Comparison of ENCODE assay signal across 9 mouse cellular contexts in the genomic region with DNA sequence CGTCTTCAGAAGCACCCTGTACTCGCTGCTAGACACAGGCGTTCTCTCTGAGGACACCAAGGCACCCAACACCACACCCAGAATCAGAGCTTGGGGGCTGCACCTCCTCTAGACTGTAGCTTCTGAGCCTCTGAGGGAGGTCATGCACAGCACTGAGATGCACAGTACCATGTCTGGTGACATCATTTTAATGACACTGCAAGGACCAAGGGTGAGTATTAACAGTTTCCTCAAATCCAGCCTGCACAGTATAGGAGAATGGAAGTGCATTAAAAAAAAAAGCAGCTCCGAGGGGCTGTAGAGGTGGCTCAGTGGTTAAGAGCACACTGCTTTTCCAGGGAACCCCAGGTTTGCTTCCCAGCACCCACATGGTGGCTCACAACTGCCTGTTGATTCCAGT. TPM values are rescaled to one million over a fixed set of nuclear protein-coding genes. Genes with fewer than 3 reads are reported as not detected.
"Had no signal": no experiment of that assay in that cellular context is flagged by ENCODE, and none has a peak within 500 bp of the region (broad histone marks: within the 10 kb centered on the region; RNA-seq: fewer than 3 reads in every experiment).

No protein-coding gene starts in this region.

- H3K27ac ChIP-seq: kidney, embryonic 15.5 days; liver, embryonic 12.5 days had no signal

- H3K9ac ChIP-seq: kidney, embryonic 15.5 days; limb, embryonic 15.5 days; liver, embryonic 12.5 days; lung, embryonic 14.5 days had no signal

- H3K9me3 ChIP-seq: kidney, embryonic 15.5 days; limb, embryonic 15.5 days; liver, embryonic 12.5 days had no signal

- H3K27me3 ChIP-seq: kidney, embryonic 15.5 days; limb, embryonic 15.5 days; liver, embryonic 12.5 days had no signal

- H3K4me3 ChIP-seq: kidney, embryonic 15.5 days; limb, embryonic 15.5 days; liver, embryonic 12.5 days; myocyte had no signal

- H3K4me2 ChIP-seq: kidney, embryonic 15.5 days; limb, embryonic 15.5 days; liver, embryonic 12.5 days; lung, embryonic 14.5 days had no signal

- H3K36me3 ChIP-seq: liver, embryonic 12.5 days had no signal

- ATAC-seq: liver, embryonic 12.5 days had no signal

- H3K4me1 ChIP-seq: liver, embryonic 12.5 days had no signal

RNA-seq across cellular contexts. Expression of a gene that starts 35.2 kb away (rescaled TPM):
- polyA plus RNA-seq: limb, embryonic 11.5 days; small intestine, adult 2 months had no signal

RNA-seq across cellular contexts. Expression of a gene that starts 50.5 kb away (rescaled TPM):
- polyA plus RNA-seq: limb, embryonic 11.5 days; liver, embryonic 12.5 days; liver, embryonic 16.5 days; myocyte; neural tube, embryonic 14.5 days; small intestine, adult 2 months had no signal
